Mouse (Mus musculus) thymus, postnatal 25 days (tissue): ENCODE measurements around the gene Slc9a5.
A peak's percentile ranks its signal among the peaks of the same experiment; 100 is the strongest.

Source experiments
- DNase-seq: peaks from one replicate; pipeline ENCODE4 v3.0.0; 2022

The Slc9a5 gene

GRCm38 (mm10) chr8:105356681-105357080, 8.0 kb downstream of the Slc9a5 start:
- no peak for DNase-seq

GRCm38 (mm10) chr8:105359208-105359607, 10.6 kb downstream of the Slc9a5 start:
- no peak for DNase-seq

DNA sequence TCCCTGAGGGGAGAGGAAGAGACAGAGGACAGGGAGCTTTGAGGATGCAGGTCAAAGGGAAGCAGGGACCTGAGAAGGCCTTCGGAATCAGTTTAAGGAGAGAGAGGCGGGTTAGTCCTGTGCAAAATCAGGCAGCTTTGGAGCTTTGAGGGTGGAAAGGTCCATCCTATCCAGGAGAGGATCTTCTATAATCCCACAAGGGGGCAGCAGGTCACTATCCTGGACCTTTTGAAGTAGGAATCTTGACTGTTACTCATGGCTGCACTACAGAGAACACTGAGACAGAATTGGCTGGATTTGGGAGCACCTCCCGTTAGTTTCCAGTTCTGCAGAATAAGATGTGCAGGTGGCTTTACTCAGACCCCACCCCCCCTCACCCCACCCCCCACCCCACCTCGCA, 11.0 kb downstream of the Slc9a5 start:
- DNase-seq, result no peak

DNA sequence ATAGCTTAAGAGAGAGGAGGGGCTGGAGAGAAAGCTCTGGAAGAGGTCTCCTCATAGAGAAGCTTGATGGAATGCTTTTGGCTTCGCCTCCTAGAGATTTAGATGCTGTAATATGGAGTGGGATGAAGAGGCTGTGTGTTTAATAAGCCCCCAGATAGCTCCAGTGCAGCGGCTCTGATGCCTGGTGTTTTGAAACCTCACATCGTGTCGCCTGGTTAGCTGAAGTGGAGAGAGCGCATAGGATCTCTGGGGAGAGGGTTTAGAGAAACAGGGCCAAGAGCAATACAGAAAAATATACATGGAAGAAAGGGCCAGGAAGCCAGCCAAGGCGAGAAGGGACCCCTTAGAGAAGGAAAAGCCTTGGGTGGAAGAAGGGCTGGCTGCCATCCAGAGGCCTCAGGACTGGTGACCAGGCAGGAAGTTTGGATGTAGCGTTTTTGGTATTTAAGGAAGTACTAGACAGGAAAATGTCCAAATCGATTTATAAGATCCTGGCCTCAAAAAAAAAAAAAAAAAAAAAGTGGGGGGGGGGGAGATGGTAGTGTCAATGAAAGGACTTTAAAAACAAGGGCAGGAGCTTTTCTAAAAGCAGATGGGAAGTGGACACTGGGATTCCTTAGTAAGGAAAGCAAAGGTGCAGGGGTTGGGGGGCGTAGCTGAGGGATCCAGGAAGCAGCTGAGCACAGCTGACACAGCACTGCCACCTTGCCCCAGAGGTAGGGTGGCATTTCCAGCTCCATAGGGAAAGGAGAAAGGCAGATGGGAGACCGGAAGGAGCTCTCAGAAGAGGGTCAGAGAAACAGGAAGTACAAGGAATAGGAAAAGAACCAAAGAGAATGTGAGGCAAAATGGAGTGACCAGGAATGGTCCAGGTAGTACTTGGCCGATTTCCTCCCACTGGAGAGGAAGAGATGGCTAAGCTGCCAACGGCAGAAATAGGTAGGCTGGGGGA, 13.4 kb downstream of the Slc9a5 start:
- no peak for DNase-seq

DNA sequence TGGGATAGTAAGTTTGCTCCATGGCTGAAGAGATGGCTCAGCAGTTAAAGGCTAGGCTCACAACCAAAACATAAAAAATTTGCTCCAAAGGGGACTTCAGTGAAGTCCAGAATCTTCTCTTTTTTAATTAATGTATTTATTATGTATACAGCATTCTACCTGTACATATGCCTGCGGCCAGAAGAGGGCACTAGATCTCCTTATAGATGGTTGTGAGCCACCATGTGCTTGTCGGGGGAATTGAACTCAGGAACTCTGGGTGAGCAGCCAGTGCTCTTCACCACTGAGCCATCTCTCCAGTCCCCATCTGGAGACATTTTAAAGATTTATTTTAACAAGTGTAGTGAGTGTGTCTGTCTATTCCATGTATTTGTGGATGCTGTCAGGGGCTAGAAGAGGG, 18.5 kb downstream of the Slc9a5 start:
- DNase-seq, result peak; percentile 29

GRCm38 (mm10) chr8:105372473-105372872, 23.8 kb downstream of the Slc9a5 start:
- DNase-seq, result no peak

DNA sequence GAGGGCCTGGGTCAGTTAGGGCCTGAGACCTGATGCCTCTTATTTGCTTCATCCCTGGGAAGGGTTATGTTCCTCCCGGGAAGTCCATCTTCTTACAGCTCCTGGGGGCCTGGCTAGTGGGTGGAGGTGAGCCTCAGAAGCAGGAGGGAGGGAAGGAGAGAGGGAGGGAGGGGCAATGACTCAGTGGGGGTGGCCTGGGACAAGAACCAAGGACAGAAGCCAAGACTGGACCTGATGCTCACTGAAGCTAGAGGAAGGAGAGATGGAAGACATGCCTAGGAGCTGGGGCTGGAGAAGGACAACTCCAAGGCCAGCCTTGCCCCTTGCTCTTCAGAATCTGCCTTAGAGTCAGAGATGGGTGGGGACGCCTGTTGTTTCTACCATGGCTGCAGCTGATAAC, 24.4 kb downstream of the Slc9a5 start, which contains the start of gene Plekhg4:
Gene Plekhg4, plus strand, starts transcription at position 243 of the 400 bp plus-strand sequence.
- no peak for DNase-seq

DNA sequence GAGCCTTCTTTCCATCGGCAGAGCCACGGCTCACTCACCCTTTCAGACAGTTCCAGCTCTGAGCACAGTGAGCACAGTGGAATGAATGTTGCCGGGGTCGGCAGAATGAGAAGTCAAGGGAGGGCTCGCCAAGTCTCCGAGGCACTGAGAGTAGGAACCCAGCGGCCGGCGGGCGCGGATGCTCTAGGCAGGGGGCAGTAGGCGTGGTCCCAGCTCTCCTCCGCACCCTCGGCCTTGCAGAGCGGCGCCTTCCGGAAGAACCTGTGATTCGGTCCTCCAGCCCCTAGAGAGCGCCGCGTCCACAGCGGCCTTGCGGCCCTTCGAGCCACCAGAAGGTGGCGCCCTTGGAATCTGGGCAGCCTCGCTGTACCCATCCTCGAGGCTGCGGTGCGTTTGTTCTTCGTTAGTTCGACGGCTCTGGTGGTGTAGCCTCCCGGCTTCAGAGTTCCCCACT, 25.9 kb downstream of the Slc9a5 start:
- peak; percentile 11 for DNase-seq

DNA sequence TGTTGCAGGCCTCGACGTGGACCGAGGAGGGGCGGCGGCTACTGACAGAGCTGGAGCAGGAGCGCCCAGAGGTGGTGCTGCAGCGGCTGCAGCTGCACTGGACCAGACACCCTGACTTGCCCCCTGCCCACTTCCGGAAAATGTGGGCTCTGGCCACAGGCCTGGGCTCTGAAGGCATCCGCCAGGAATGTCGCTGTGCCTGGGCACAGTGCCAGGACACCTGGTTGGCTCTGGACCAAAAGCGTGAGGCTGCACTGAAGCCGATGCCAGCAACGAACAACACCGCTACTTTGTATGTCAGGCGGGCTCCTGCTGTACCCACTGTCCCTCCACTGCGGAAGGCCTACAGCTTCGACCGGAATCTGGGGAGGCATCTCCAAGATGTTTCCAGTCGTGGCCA, 30.0 kb downstream of the Slc9a5 start:
- DNase-seq, result no peak

DNA sequence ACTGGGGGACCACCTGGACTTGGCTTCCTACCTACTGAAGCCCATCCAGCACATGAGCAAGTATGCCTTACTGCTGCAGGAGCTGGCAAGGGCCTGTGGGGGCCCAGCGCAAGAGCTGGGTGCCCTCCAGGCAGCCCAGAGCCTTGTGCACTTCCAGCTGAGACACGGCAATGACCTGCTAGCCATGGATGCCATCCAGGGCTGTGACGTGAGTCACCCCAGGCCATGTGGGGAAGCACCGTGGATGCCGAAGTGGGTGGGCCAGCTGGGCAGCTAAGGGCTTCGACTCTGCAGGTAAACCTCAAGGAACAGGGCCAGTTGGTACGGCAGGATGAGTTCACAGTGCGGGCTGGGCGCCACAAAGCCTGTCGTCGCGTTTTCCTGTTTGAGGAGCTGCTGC, 31.7 kb downstream of the Slc9a5 start:
- DNase-seq, result no peak

DNA sequence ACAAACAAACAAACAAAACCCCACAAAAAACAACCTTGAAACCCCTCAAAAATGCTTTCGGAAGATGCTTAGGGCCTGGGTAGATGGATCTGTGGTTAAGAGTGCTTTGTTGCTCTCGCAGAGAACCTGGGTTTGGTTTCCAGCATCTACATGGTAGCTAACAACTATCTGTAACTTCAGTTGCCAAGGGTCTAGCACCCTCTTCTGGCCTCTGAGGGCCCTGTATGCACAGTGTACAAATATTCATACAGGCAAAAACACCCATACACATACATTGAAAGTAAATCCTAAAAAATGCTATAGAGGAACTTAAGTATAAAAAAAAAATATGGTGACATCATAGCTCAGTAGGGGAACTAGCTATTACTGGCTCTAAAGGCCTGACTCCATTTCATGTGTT, 35.4 kb downstream of the Slc9a5 start:
- DNase-seq, result no peak

- DNase-seq, result no peak
Measured at GRCm38 (mm10) chr8:105387151-105387550, 38.5 kb downstream of the Slc9a5 start.

- no peak for DNase-seq
Measured at GRCm38 (mm10) chr8:105389096-105389495, 40.5 kb downstream of the Slc9a5 start.

DNA sequence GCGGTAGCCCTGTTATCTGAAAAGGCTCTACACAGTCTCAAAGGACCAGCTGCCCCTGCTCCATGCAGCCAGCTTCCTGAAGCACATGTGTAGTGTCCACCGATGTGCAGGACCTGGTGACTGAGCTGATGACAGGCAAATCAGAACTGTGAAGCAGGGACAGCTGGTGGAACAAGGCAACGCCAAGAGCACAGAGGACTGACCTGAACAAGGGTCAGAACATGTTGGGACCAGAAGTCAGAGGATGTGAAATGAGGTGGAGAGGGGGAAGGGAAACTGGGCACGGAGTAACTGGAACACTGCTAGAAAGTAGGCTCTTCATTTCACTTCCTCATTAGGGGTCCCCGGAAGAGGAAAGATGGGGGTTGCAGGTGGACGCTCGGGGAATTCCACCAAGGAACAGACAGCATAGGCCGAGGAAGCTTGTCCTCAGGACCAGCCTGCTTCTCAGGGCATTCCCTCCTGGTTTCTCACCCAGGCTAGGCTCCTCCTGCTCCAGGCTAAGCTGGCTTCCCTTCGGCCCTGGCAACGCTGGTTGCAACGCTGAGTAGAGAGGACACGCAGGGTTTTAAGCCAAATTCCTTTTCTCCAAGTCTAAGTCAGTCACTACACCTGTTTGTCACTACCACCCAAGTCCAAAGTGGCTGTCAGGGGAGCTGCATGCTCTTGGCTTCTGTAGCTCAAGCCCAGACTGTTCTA, 44.6 kb downstream of the Slc9a5 start:
- DNase-seq, result no peak

- no peak for DNase-seq
Measured at GRCm38 (mm10) chr8:105393915-105394314, 45.3 kb downstream of the Slc9a5 start.

DNA sequence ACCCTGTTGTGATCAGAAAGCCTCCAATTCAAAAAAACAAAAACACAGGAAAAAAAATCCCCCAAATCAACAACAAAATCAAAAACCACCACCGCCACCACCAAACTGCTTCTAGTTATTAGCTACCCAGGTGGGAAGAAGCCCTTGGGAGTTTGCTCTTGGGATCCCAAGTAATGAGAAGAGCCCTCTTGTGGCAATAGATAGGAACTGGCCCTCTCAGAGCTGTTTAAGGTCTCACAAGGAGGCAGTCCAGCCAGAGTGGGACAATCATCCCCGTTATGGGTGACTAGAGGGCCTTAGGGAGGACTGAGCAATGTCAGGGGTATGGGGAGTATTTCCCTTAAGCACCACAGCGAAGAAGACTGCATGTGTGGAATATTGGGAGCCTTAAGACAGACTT, 49.1 kb downstream of the Slc9a5 start:
- peak; percentile 36 for DNase-seq

- no peak for DNase-seq
Measured at GRCm38 (mm10) chr8:105400016-105400415, 51.4 kb downstream of the Slc9a5 start.

DNA sequence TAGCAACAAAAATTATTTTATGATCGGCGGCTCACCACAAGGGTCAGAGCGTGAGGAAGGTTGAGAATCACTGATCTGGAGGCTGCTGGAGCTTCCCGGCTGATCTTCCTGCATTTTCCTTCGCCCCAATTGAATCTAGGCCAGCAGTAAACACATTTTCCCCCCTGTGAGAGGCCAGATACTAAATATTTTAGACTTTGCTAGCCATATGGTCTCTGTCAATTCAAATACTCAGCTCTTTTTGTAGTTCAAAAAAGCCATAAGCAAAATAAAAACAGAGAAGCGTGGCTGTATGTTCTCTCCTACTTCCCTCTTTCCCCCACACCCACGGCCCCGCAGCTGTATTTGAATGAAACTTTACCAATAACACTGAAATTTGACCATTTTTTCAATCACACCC, 54.8 kb downstream of the Slc9a5 start:
- DNase-seq, result no peak

GRCm38 (mm10) chr8:105404496-105404895, 55.9 kb downstream of the Slc9a5 start:
- DNase-seq, result no peak

DNA sequence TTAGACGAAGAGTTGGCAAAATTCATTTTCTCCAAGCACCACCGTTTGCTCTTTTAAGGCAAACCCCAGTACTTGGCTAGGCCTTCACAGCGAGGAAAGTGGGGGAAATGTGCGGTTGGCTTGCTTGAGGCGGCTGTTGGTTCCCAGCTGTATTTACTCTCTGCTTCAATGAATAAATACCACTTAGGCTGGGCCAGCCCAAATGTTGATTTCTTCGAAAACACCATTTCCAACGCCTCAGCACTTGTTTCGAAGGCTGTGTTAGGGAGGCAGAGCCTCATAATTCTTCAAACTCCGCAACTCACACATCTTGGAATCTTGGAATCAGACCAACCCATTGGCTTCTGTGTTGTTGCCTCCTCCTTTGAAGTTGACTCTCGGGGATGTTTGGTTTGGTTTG, 57.8 kb downstream of the Slc9a5 start:
- DNase-seq, result no peak

- DNase-seq, result no peak
Measured at GRCm38 (mm10) chr8:105408331-105408730, 59.7 kb downstream of the Slc9a5 start.

DNA sequence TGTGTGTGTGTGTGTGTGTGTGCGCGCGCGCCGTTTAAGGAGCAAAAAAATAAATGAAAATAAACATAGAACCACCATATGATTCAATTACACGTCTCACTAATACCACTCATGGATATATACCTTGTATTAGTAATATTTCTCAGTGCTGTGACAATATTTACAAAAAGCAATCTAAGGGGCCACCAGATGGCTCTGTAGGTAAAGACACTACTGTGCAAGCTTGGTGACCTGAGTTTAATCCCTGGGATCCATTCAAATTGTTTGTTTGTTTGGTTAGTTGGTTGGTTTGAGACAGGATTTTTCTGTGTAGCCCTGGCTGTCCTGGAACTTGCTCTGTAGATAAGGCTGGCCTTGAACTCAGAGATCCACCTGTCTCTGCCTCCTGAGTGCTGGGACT, 61.3 kb downstream of the Slc9a5 start:
- DNase-seq, result no peak

DNA sequence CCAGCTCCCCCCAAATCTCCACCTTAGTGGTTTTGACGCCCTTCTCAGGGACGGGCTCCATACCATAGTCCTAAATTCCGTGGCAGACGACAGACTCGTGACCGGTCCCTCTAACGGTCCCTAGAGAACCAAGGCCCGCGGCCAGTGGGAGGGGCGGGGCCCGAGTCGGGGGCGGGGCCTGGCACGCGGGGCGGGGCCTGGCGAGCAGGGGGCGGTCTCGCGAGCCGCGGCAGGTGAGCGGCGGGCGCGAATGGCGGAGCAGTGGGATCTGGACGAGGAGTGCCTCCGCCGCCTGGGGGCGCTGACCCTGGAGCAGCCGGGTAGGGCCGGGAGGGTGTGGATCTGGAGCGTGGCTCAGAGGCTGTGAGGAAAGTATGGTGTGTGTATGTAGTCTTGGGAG, 64.7 kb downstream of the Slc9a5 start, which contains the start of the genes Kctd19 and Lrrc36:
Gene Kctd19, minus strand, starts transcription at position 112 of the 400 bp plus-strand sequence.
Gene Lrrc36, plus strand, starts transcription at position 181 of the 400 bp plus-strand sequence.
- peak; percentile 37 for DNase-seq

- DNase-seq, result no peak
Measured at GRCm38 (mm10) chr8:105418992-105419391, 70.3 kb downstream of the Slc9a5 start.
